Mouse (Mus musculus): Measurements from ENCODE around the gene Hoxa2. TPM values are rescaled to one million over a fixed set of nuclear protein-coding genes. Genes with fewer than 3 reads are reported as not detected.

The Hoxa2 gene
- polyA plus RNA-seq, 1 experiment from 2014 or later, result 3.3 TPM

DNA sequence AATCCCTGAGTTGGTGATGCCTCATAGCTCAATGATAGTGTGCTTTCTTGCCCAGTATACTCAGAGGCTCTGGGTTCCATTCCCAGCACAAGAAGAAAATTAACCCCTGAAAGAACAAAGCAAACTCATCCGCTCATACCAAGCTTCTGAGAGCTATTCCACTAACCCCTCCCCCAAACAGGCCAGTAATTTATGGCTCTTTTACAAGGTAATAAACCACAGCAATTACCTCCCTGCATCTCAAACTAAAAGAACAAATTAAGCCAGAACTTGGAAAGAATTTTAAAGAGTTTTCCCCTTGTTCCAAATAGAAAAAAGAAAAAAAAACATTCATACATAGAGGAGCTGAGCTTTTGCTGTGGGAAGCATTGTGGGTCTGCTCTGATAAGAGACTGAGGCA, 18.2 kb upstream of the Hoxa2 start:
- Histone ChIP-seq H3K36me3 (ENCODE audit: control insufficient read depth, insufficient read depth) (no peaks in the 10 kb centered on the region), H3K4me2 (replicated peaks; ENCODE audit: low read depth) (0 out of 2 replicates have a peak overlapping the region, but pooled peaks have one; percentile 51), H3K4me1 (replicated peaks; ENCODE audit: control insufficient read depth, insufficient read depth, low read length) (0 out of 2 replicates have a peak, but pooled peaks cover 3% of the 10 kb centered on the region), H3K27ac (ENCODE audit: low read depth, low read length) (no peak overlapping the region), H3K9ac (ENCODE audit: low read depth, low read length) (no peak overlapping the region), H3K4me3 (ENCODE audit: low read depth, low read length) (0 out of 2 replicates have a peak overlapping the region, but pooled peaks have one; percentile 13), H3K27me3 (replicated peaks; ENCODE audit: control insufficient read depth, insufficient read depth, low read length) (peaks cover 11% of the 10 kb centered on the region; the same call in 1 of the 2 replicates), H3K9me3 (ENCODE audit: control insufficient read depth) (no peaks in the 10 kb centered on the region)
- no peak for TF ChIP-seq CTCF (IDR thresholded peaks at IDR 0.05; ENCODE audit: low read depth)
- 15% methylated on average over 1 of the region's 1 CpGs for whole genome bisulfite sequencing
- ATAC-seq, result no peak

DNA sequence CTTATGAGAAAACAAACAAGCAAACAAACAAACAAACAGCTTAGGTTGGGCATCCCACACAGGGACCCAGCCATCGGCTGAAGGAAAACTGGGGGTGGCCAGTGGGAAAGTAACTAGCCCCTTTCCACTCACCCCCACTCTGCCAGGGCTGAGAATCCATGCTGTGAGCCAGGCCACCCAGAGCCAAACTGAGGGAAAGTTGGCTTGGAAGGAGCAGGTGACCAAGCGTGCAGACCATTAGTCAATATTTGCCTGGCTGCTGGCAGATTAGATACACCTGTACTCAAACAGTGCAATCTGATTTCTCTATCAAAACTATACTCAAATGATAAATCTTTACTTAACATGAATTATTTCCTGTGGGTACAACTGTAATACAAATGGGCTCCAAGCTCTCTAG, 17.4 kb upstream of the Hoxa2 start:
- no peak overlapping the region for H3K4me2 ChIP-seq (replicated peaks; ENCODE audit: low read depth)
- no peak for TF ChIP-seq CTCF (IDR thresholded peaks at IDR 0.05; ENCODE audit: low read depth)

DNA sequence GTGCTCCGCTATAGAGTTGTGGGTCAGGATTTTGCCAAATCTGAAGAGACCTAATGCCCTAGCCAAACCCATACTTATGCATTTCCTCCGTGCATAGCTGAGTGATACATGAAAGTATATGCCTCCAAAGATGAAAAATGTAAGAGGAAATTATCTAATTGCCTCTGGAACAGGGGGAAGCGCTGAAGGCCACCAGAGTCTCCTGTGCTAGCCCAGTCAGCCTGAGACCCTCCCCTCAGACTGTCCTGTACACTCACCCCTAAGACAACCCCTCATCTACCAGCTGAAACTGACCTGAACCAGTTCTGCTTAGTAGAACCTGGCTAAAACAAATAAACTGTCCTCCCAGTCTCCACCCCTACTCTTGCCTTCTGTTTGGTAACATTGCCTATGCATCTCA, 16.1 kb upstream of the Hoxa2 start:
- H3K27me3 ChIP-seq (replicated peaks; ENCODE audit: control insufficient read depth, insufficient read depth, low read length), result peaks cover 12% of the 10 kb centered on the region; the same call in 1 of the 2 replicates
- no peak for TF ChIP-seq CTCF (IDR thresholded peaks at IDR 0.05; ENCODE audit: low read depth)
- peak overlapping the region; percentile 61; the same call in 1 of the 2 replicates for H3K4me3 ChIP-seq (ENCODE audit: low read depth, low read length)
- H3K9me3 ChIP-seq (ENCODE audit: control insufficient read depth), result no peaks in the 10 kb centered on the region
- ATAC-seq, result no peak
- WGBS, result 58% methylated on average over 3 of the region's 3 CpGs
- no peak overlapping the region for H3K9ac ChIP-seq (ENCODE audit: low read depth, low read length)
- H3K36me3 ChIP-seq (ENCODE audit: control insufficient read depth, insufficient read depth), result no peaks in the 10 kb centered on the region
- 0 out of 2 replicates have a peak overlapping the region, but pooled peaks have one; percentile 58 for H3K27ac ChIP-seq (ENCODE audit: low read depth, low read length)
- 0 out of 2 replicates have a peak, but pooled peaks cover 3% of the 10 kb centered on the region for H3K4me1 ChIP-seq (replicated peaks; ENCODE audit: control insufficient read depth, insufficient read depth, low read length)
- H3K4me2 ChIP-seq (replicated peaks; ENCODE audit: low read depth), result peak overlapping the region; percentile 76

More for the DNA sequence above, 17.4 kb upstream of the Hoxa2 start:
- Histone ChIP-seq H3K36me3 (ENCODE audit: control insufficient read depth, insufficient read depth) (no peaks in the 10 kb centered on the region), H3K4me1 (replicated peaks; ENCODE audit: control insufficient read depth, insufficient read depth, low read length) (0 out of 2 replicates have a peak, but pooled peaks cover 3% of the 10 kb centered on the region), H3K27me3 (replicated peaks; ENCODE audit: control insufficient read depth, insufficient read depth, low read length) (peaks cover 16% of the 10 kb centered on the region; the same call in 1 of the 2 replicates), H3K9me3 (ENCODE audit: control insufficient read depth) (no peaks in the 10 kb centered on the region), H3K27ac (ENCODE audit: low read depth, low read length) (no peak overlapping the region), H3K4me3 (ENCODE audit: low read depth, low read length) (no peak overlapping the region), H3K9ac (ENCODE audit: low read depth, low read length) (no peak overlapping the region)
- whole genome bisulfite sequencing, result 36% methylated on average over 2 of the region's 2 CpGs
- ATAC-seq, result no peak

DNA sequence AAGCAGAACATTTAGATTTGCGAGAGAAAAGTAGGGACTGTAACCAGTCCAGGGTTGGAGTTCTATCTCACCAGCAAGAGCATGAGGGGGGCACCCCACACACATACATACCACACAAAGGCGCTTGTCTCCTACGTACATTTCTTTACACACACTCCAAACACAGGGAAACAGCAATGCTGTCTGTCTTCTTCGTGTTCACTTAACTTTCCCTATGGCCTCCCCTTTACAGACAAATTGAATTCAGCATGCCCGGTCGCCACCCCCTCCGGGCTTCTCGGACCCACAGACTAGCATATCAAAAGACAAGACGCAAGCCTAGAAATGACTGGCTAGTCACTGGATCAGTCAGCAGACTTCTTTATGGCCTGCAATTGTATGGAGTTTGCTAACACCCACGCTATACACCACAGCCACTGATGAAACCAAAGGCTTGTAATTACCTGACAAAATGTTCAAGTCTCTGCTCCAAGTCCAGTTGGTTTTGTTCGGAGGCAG, 15.6 kb upstream of the Hoxa2 start:
- peak overlapping the region; percentile 61; the same call in 1 of the 2 replicates for H3K9ac ChIP-seq (ENCODE audit: low read depth, low read length)
- peak overlapping the region; percentile 58; the same call in 1 of the 2 replicates for H3K27ac ChIP-seq (ENCODE audit: low read depth, low read length)
- H3K4me3 ChIP-seq (ENCODE audit: low read depth, low read length), result peak overlapping the region; percentile 61
- H3K27me3 ChIP-seq (replicated peaks; ENCODE audit: control insufficient read depth, insufficient read depth, low read length), result peaks cover 12% of the 10 kb centered on the region; the same call in 1 of the 2 replicates
- no peak for TF ChIP-seq CTCF (IDR thresholded peaks at IDR 0.05; ENCODE audit: low read depth)
- H3K36me3 ChIP-seq (ENCODE audit: control insufficient read depth, insufficient read depth), result no peaks in the 10 kb centered on the region
- H3K9me3 ChIP-seq (ENCODE audit: control insufficient read depth), result no peaks in the 10 kb centered on the region
- 0 out of 2 replicates have a peak, but pooled peaks cover 3% of the 10 kb centered on the region for H3K4me1 ChIP-seq (replicated peaks; ENCODE audit: control insufficient read depth, insufficient read depth, low read length)
- 54% methylated on average over 11 of the region's 11 CpGs for WGBS
- no peak for ATAC-seq
- peak overlapping the region; percentile 76 for H3K4me2 ChIP-seq (replicated peaks; ENCODE audit: low read depth)

DNA sequence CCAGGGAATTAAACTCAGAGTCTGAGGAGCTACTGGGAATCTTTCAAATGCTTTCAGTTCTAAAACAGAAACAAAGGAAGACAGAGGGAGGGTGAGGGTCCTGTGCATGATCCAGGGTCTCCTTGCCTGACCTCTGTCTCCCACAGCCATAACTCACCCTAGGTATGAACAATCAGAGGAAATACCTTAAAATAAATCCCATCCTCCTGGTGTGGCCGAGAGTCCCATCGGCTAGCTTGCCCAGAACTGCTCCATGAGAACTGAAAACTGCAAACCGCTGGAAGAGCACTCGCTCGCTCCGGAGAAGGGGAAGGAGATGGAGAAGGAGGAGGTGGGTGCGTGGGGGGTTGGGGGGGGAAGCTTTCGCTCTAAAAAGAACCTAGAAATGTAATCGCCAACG, 15.1 kb upstream of the Hoxa2 start:
- Histone ChIP-seq H3K27me3 (replicated peaks; ENCODE audit: control insufficient read depth, insufficient read depth, low read length) (peaks cover 15% of the 10 kb centered on the region; the same call in 1 of the 2 replicates), H3K4me2 (replicated peaks; ENCODE audit: low read depth) (peak overlapping the region; percentile 76), H3K9ac (ENCODE audit: low read depth, low read length) (peak overlapping the region; percentile 61; the same call in 1 of the 2 replicates), H3K27ac (ENCODE audit: low read depth, low read length) (peak overlapping the region; percentile 58), H3K36me3 (ENCODE audit: control insufficient read depth, insufficient read depth) (no peaks in the 10 kb centered on the region), H3K4me1 (replicated peaks; ENCODE audit: control insufficient read depth, insufficient read depth, low read length) (0 out of 2 replicates have a peak, but pooled peaks cover 3% of the 10 kb centered on the region), H3K4me3 (ENCODE audit: low read depth, low read length) (peak overlapping the region; percentile 61), H3K9me3 (ENCODE audit: control insufficient read depth) (no peaks in the 10 kb centered on the region)
- TF ChIP-seq CTCF (IDR thresholded peaks at IDR 0.05; ENCODE audit: low read depth), result no peak
- WGBS, result 43% methylated on average over 10 of the region's 10 CpGs
- no peak for ATAC-seq

DNA sequence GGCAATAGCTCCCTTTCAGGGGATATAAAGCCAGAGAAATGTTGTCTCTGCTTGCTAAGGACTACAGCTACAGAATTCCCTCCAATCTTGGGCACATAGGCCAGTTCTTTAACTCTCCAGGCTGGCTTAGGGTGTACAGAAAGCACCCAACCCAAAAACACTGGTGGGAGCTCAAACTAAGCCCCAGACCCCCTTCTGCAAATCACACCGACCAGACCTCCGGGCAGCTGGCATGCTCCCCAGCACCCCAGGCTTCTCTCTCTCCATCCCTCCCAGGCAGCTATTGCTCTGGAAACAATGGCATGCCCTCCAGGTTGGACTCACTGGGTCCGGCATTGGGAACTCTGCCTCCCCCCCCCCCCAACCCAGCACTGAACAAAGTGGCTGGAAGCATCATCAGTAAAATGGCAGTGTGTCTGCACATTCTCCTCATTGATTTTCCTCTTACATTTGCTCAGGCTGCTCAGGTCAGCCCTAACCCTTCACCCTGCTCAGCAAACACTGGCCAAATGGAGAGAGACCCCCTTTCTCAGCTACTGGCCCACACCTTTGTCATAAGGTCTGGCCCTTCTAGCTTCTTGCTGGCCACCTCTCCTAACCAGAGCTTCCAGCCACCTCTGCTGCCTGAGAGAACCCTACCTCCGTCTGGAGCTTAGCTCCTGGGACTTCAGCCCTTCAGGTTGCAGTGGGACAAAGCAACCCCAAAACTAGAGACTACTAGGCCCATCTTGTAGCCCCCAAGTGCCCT, 14.5 kb upstream of the Hoxa2 start:
- Histone ChIP-seq H3K4me1 (replicated peaks; ENCODE audit: control insufficient read depth, insufficient read depth, low read length) (no peaks in the 10 kb centered on the region), H3K4me3 (ENCODE audit: low read depth, low read length) (peak overlapping the region; percentile 61), H3K27me3 (replicated peaks; ENCODE audit: control insufficient read depth, insufficient read depth, low read length) (peaks cover 15% of the 10 kb centered on the region; the same call in 1 of the 2 replicates), H3K27ac (ENCODE audit: low read depth, low read length) (peak overlapping the region; percentile 58), H3K9me3 (ENCODE audit: control insufficient read depth) (no peaks in the 10 kb centered on the region), H3K36me3 (ENCODE audit: control insufficient read depth, insufficient read depth) (no peaks in the 10 kb centered on the region), H3K9ac (ENCODE audit: low read depth, low read length) (peak overlapping the region; percentile 61), H3K4me2 (replicated peaks; ENCODE audit: low read depth) (peak overlapping the region; percentile 76)
- no peak for ATAC-seq
- 49% methylated on average over 4 of the region's 4 CpGs for WGBS
- no peak for TF ChIP-seq CTCF (IDR thresholded peaks at IDR 0.05; ENCODE audit: low read depth)

Measured in intestine, postnatal 0 days (tissue).